20 mouse cellular contexts compared by ENCODE assay signal in genomic region chr11:11865128-11865527, GRCm38 (mm10). TPM values are rescaled to one million over a fixed set of nuclear protein-coding genes. Genes with fewer than 3 reads are reported as not detected.
DNase-seq lines count a peak whose midpoint lies in the region; ATAC-seq and TF ChIP-seq lines count a peak whose summit lies in the region.
"Had no signal": no experiment of that assay in that cellular context is flagged by ENCODE, and none has a peak within 500 bp of the region (broad histone marks: within the 10 kb centered on the region; RNA-seq: fewer than 3 reads in every experiment).

No protein-coding gene starts in this region.

- no peak for TF ChIP-seq CTCF in stomach, postnatal 0 days (IDR thresholded peaks at IDR 0.05; ENCODE audit: low read depth)

- peaks cover 30% of the 10 kb centered on the region for H3K4me1 ChIP-seq in heart, embryonic 15.5 days (replicated peaks)
- H3K4me1 ChIP-seq in lung, embryonic 16.5 days (replicated peaks; ENCODE audit: control insufficient read depth, insufficient read depth, low read length): peaks cover 13% of the 10 kb centered on the region
- H3K4me1 ChIP-seq in limb, embryonic 10.5 days: peaks cover 23% of the 10 kb centered on the region
- H3K4me1 ChIP-seq in stomach, postnatal 0 days (replicated peaks; ENCODE audit: control insufficient read depth, insufficient read depth): no peaks in the 10 kb centered on the region

- ATAC-seq in heart, embryonic 15.5 days (replicated peaks; ENCODE audit: insufficient number of reproducible peaks, insufficient read depth, low FRiP score, low read depth): no peak
- peak; percentile 75 for ATAC-seq in lung, embryonic 16.5 days (ENCODE audit: low read depth)
- ATAC-seq in stomach, postnatal 0 days (ENCODE audit: low FRiP score, low TSS enrichment): peak; percentile 89
- ATAC-seq: midbrain, embryonic 13.5 days had no signal

- intact Hi-C loops in heart, postnatal 14 days (cut with DNase I): no loop called here

- no peak overlapping the region for H3K4me2 ChIP-seq in heart, embryonic 15.5 days
- no peak overlapping the region for H3K4me2 ChIP-seq in lung, embryonic 16.5 days (ENCODE audit: low read depth, low read length)
- no peak overlapping the region for H3K4me2 ChIP-seq in stomach, postnatal 0 days (replicated peaks; ENCODE audit: low read depth)
- H3K4me2 ChIP-seq: forebrain, embryonic 12.5 days; kidney, embryonic 15.5 days; liver, embryonic 15.5 days; midbrain, embryonic 13.5 days; neural tube, embryonic 15.5 days had no signal

- peak; percentile 92 for TF ChIP-seq EP300 in stomach, postnatal 0 days (optimal IDR thresholded peaks at IDR 0.05)

- 65% methylated on average over 2 of the region's 2 CpGs for WGBS in heart, embryonic 15.5 days
- WGBS in lung, embryonic 16.5 days: 47% methylated on average over 2 of the region's 2 CpGs
- WGBS in limb, embryonic 10.5 days: 88% methylated on average over 2 of the region's 2 CpGs
- 40% methylated on average over 2 of the region's 2 CpGs for WGBS in stomach, postnatal 0 days

- H3K36me3 ChIP-seq in heart, embryonic 15.5 days: no peaks in the 10 kb centered on the region
- no peaks in the 10 kb centered on the region for H3K36me3 ChIP-seq in lung, embryonic 16.5 days (ENCODE audit: control insufficient read depth, insufficient read depth, low read length)
- no peaks in the 10 kb centered on the region for H3K36me3 ChIP-seq in limb, embryonic 10.5 days
- no peaks in the 10 kb centered on the region for H3K36me3 ChIP-seq in stomach, postnatal 0 days (ENCODE audit: control insufficient read depth, insufficient read depth, low read length)
- H3K36me3 ChIP-seq: forebrain, embryonic 12.5 days; kidney, embryonic 15.5 days; liver, embryonic 15.5 days; midbrain, embryonic 13.5 days; neural tube, embryonic 15.5 days had no signal

- no peak overlapping the region for H3K4me3 ChIP-seq in heart, embryonic 15.5 days
- no peak overlapping the region for H3K4me3 ChIP-seq in lung, embryonic 16.5 days (ENCODE audit: low read length)
- no peak overlapping the region for H3K4me3 ChIP-seq in limb, embryonic 10.5 days
- no peak overlapping the region for H3K4me3 ChIP-seq in stomach, postnatal 0 days (ENCODE audit: low read depth, low read length)
- H3K4me3 ChIP-seq: forebrain, embryonic 12.5 days; kidney, embryonic 15.5 days; liver, embryonic 15.5 days; midbrain, embryonic 13.5 days; myocyte; neural tube, embryonic 15.5 days had no signal

- no peak for DNase-seq in heart, postnatal 14 days
- no peak for DNase-seq in lung, postnatal 10 days
- DNase-seq in limb, embryonic 10.5 days (ENCODE audit: low spot score): peak; percentile 18
- DNase-seq in stomach, postnatal 0 days (ENCODE audit: low spot score): no peak
- no peak for DNase-seq in spleen, postnatal 10 days (ENCODE audit: low spot score in 2 of 2)
- DNase-seq in right cerebral cortex, postnatal 25 days: no peak
- DNase-seq: adrenal gland, postnatal 25 days; cerebellum, adult 18-20 months; gastrocnemius, postnatal 25 days; layer of hippocampus, postnatal 36 days had no signal

- peak overlapping the region; percentile 48 for H3K27ac ChIP-seq in heart, embryonic 15.5 days
- peak overlapping the region; percentile 87 for H3K27ac ChIP-seq in lung, embryonic 16.5 days (ENCODE audit: low read length)
- 0 out of 2 replicates have a peak overlapping the region, but pooled peaks have one; percentile 14 for H3K27ac ChIP-seq in limb, embryonic 10.5 days
- H3K27ac ChIP-seq in stomach, postnatal 0 days (replicated peaks): peak overlapping the region; percentile 45
- H3K27ac ChIP-seq: forebrain, embryonic 12.5 days; liver, embryonic 15.5 days; midbrain, embryonic 13.5 days; neural tube, embryonic 15.5 days had no signal

- no peaks in the 10 kb centered on the region for H3K9me3 ChIP-seq in heart, embryonic 15.5 days (replicated peaks)
- H3K9me3 ChIP-seq in lung, embryonic 16.5 days (ENCODE audit: control insufficient read depth, low read length): no peaks in the 10 kb centered on the region
- H3K9me3 ChIP-seq in limb, embryonic 10.5 days (replicated peaks): no peaks in the 10 kb centered on the region
- no peaks in the 10 kb centered on the region for H3K9me3 ChIP-seq in stomach, postnatal 0 days (ENCODE audit: control insufficient read depth, low read length)
- H3K9me3 ChIP-seq: forebrain, embryonic 12.5 days; kidney, embryonic 15.5 days; liver, embryonic 15.5 days; midbrain, embryonic 13.5 days; neural tube, embryonic 15.5 days had no signal

- H3K9ac ChIP-seq in heart, embryonic 15.5 days: no peak overlapping the region
- H3K9ac ChIP-seq in lung, embryonic 16.5 days (ENCODE audit: low read length): no peak overlapping the region
- H3K9ac ChIP-seq in stomach, postnatal 0 days (ENCODE audit: low read length): no peak overlapping the region
- H3K9ac ChIP-seq: forebrain, embryonic 12.5 days; kidney, embryonic 15.5 days; liver, embryonic 15.5 days; midbrain, embryonic 13.5 days; neural tube, embryonic 15.5 days had no signal

- no peaks in the 10 kb centered on the region for H3K27me3 ChIP-seq in heart, embryonic 15.5 days
- no peaks in the 10 kb centered on the region for H3K27me3 ChIP-seq in lung, embryonic 16.5 days (ENCODE audit: control insufficient read depth, insufficient read depth, low read depth, low read length)
- H3K27me3 ChIP-seq in limb, embryonic 10.5 days (ENCODE audit: low read depth, poor library complexity, severe bottlenecking): no peaks in the 10 kb centered on the region
- H3K27me3 ChIP-seq in stomach, postnatal 0 days (ENCODE audit: control insufficient read depth, insufficient read depth, low read length): no peaks in the 10 kb centered on the region
- H3K27me3 ChIP-seq: forebrain, embryonic 12.5 days; kidney, embryonic 15.5 days; midbrain, embryonic 13.5 days; neural tube, embryonic 15.5 days had no signal

RNA-seq across cellular contexts. Expression of gene Ddc, which starts 32.8 kb away (rescaled TPM):
- polyA plus RNA-seq in heart, embryonic 15.5 days (2015; fragmentation: Nextera tagmentation; extraction: Ambion mirVana): 92.1 and 115 TPM in 2 replicates
- 1 to 10 TPM; 3.1 to 5.8 TPM for total RNA-seq in heart, postnatal 14 days (2021)
- 15.9 and 17.7 TPM in 2 replicates for polyA plus RNA-seq in lung, embryonic 16.5 days (2015; fragmentation: Nextera tagmentation; extraction: Ambion mirVana)
- 5.5 and 6.2 TPM in 2 replicates for polyA plus RNA-seq in limb, embryonic 10.5 days (2016; fragmentation: Nextera tagmentation; extraction: Ambion mirVana)
- 24.0 and 24.1 TPM in 2 replicates for polyA plus RNA-seq in stomach, postnatal 0 days (2015; fragmentation: Nextera tagmentation; extraction: Ambion mirVana)
- total RNA-seq: hematopoietic stem cell, adult 5-6 weeks; megakaryocyte progenitor cell, adult 5-6 weeks had no signal

RNA-seq across cellular contexts. Expression of gene Fignl1, which starts 56.4 kb away (rescaled TPM):
- 42.5 and 45.8 TPM in 2 replicates for polyA plus RNA-seq in heart, embryonic 15.5 days (2015; fragmentation: Nextera tagmentation; extraction: Ambion mirVana)
- 1 to 10 TPM; 1.0 to 2.3 TPM for total RNA-seq in heart, postnatal 14 days (2021)
- 76.6 and 79.4 TPM in 2 replicates for polyA plus RNA-seq in lung, embryonic 16.5 days (2015; fragmentation: Nextera tagmentation; extraction: Ambion mirVana)
- polyA plus RNA-seq in limb, embryonic 10.5 days (2016; fragmentation: Nextera tagmentation; extraction: Ambion mirVana): 101 and 110 TPM in 2 replicates
- polyA plus RNA-seq in stomach, postnatal 0 days (2015; fragmentation: Nextera tagmentation; extraction: Ambion mirVana): 9.5 and 10.5 TPM in 2 replicates

Comparison
In these comparisons a context has a peak if more than half of its experiments do, and no peak if none do; other contexts are left out.
1. H3K27ac ChIP-seq: peak in every context shown above with its lines; median percentile 87 in lung, embryonic 16.5 days; 48 in heart, embryonic 15.5 days; 45 in stomach, postnatal 0 days; 14 in limb, embryonic 10.5 days.